Mouse (Mus musculus) intestine, embryonic 14.5 days (tissue): ENCODE results near the gene Rps3. TPM values are rescaled to one million over a fixed set of nuclear protein-coding genes. Genes with fewer than 3 reads are reported as not detected.

Source experiments
- ATAC-seq: fragments of 200-750 bp; cut with Nextera tagmentation; replicated peaks from 2 replicates; pipeline ENCODE4 v1.8.0; 2017; ENCODE audit warnings: low read depth, moderate number of reproducible peaks, moderate TSS enrichment, moderate library complexity; ENCODE audit not compliant: low FRiP score, low TSS enrichment
- DNase-seq: peaks from one replicate; pipeline ENCODE4 v3.0.0-alpha.2; 2018; ENCODE audit warnings: low spot score
- H3K27ac ChIP-seq: fragments of 300-500 bp; sonication (generic); 2 replicates; pipeline ENCODE4 v1.5.1; 2014; ENCODE audit warnings: low read depth, mild to moderate bottlenecking, control low read depth
- H3K27me3 ChIP-seq: fragments of 300-500 bp; sonication (generic); replicated peaks from 2 replicates; pipeline ENCODE4 v1.6.1; 2014; ENCODE audit warnings: low read length, control low read depth; ENCODE audit not compliant: control insufficient read depth, insufficient read depth
- H3K36me3 ChIP-seq: fragments of 300-500 bp; sonication (generic); 2 replicates; pipeline ENCODE4 v1.6.1; 2014; ENCODE audit warnings: low read length, control low read depth; ENCODE audit not compliant: control insufficient read depth, insufficient read depth
- H3K4me1 ChIP-seq: fragments of 300-500 bp; sonication (generic); replicated peaks from 2 replicates; pipeline ENCODE4 v1.6.1; 2014; ENCODE audit warnings: low read length, control low read depth, mixed read lengths; ENCODE audit not compliant: control insufficient read depth, insufficient read depth
- H3K4me2 ChIP-seq: fragments of 300-500 bp; sonication (generic); 2 replicates; pipeline ENCODE4 v1.6.1; 2014; ENCODE audit warnings: low read length
- H3K4me3 ChIP-seq: fragments of 300-500 bp; sonication (generic); 2 replicates; pipeline ENCODE4 v1.5.1; 2014; ENCODE audit warnings: low read depth, low read length, control low read depth, mixed read lengths
- H3K9ac ChIP-seq: fragments of 300-500 bp; sonication (generic); 2 replicates; pipeline ENCODE4 v1.6.1; 2014; ENCODE audit warnings: mild to moderate bottlenecking, low read length
- H3K9me3 ChIP-seq: fragments of 300-500 bp; sonication (generic); 2 replicates; pipeline ENCODE4 v1.6.1; 2016; ENCODE audit warnings: low read length, control low read depth; ENCODE audit not compliant: control insufficient read depth
- WGBS: fragments of 180-500 bp; shearing (Covaris S2); extraction: QIAGEN DNeasy Blood & Tissue Kit; methylation state at CpG from one replicate; pipeline ENCODE4 v1.1.7; 2014; 5-methylcytosine and 5-hydroxymethylcytosine counted together
- polyA plus RNA-seq: library from polyadenylated mRNA; unstranded; fragments of >200 nt; fragmentation: Nextera tagmentation; extraction: Ambion mirVana; gene quantifications from 2 replicates; pipeline ENCODE4 v1.2.1, GENCODE M21; 2014

Gene Rps3
- polyA plus RNA-seq, 1 experiment from 2014 or later, result 1,042 TPM

DNA sequence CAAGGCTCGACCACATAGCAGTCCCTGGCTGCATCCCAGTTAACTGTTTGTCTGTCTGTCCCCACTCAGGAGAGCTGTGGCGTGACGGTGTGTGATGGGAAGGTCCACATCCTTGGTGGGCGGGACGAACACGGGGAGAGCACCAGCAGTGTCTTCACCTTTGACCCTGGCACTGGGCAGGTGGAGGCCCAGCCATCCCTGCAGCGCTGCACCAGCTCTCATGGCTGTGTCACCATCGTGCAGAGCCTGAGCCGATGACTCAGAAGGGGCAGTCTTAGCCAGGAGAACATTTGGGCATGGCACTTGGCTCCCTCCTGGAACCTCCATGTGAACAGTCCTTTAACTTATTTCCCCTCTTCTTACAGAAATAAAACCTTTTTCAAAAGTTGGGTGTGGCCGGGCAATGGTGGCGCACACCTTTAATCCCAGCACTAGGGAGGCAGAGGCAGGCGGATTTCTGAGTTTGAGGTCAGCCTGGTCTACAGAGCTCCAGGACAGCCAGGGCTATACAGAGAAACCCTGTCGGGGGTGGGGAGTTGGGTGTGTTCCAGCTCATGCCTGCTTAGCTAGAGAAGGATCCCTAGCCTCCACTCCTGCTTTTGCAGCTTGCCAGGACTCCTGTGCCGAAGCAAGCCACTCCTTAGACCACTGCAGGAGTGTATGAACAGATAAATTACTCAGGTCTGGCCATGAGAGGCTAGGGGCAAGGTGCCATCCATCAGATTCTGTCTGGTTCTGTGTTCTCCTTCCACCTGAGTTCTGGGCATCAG, 9.7 kb downstream of the Rps3 start:
- Histone ChIP-seq H3K4me1 (no peaks in the 10 kb centered on the region), H3K9ac (no peak overlapping the region), H3K4me2 (no peak overlapping the region), H3K27me3 (no peaks in the 10 kb centered on the region), H3K36me3 (peaks cover 55% of the 10 kb centered on the region), H3K27ac (no peak overlapping the region), H3K9me3 (no peaks in the 10 kb centered on the region), H3K4me3 (no peak overlapping the region)
- no peak for DNase-seq
- WGBS, result 74% methylated on average over 14 of the region's 14 CpGs
- ATAC-seq, result no peak

DNA sequence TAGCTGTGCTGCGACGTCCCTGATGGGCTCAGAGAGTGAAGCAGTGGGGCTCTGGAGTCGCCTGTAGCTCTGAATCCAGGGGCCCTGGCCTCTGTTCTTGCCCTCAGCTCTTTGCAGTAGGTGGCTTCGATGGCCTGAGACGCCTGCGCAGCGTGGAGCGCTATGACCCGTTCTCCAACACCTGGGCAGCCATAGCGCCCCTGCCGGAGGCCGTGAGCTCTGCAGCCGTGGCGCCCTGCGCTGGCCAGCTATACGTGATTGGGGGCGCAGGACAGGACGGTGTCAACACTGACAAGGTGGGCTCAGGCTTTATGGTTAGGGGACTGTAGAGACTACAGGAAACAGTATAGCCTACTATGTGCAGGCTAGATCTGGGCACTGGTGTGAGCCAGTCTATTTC, 12.0 kb downstream of the Rps3 start:
- peaks cover 7% of the 10 kb centered on the region; the same call in 1 of the 2 replicates for H3K4me1 ChIP-seq
- no peak for ATAC-seq

DNA sequence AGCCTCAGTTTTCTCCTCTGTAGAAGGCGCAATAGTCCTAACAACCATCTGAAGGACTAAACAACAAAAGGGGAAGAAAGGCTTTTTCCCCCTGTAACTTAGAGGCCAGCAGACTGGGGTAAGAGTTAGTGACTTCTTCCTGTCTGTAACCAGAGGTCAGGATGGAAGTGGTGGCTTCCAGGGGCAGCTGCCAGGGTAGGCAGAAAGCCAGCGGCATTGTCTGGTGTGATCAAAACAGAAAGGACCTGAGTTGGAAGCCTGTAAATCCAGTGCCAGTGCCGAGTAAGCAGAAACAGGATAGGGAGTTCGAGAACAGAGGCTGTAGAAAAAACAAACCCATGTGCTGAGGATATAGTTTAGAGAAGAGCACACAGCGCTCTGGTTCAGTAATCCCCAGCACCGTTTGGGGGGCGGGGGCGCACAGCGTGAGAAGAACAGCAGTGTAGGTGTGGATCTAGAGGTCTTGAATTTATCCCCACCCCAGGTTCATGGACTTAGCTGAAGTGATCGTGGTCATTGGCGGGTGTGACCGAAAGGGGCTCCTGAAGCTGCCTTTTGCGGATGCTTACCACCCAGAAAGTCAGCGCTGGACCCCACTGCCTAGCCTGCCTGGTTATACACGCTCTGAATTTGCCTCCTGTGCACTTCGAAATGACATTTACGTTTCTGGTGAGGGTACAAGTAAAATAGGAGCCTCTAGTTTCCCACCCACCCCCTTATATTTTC, 13.7 kb downstream of the Rps3 start:
- Histone ChIP-seq H3K9ac (no peak overlapping the region), H3K4me3 (no peak overlapping the region), H3K27ac (no peak overlapping the region), H3K36me3 (peaks cover 23% of the 10 kb centered on the region), H3K4me1 (peaks cover 14% of the 10 kb centered on the region), H3K4me2 (no peak overlapping the region), H3K9me3 (no peaks in the 10 kb centered on the region), H3K27me3 (no peaks in the 10 kb centered on the region)
- DNase-seq, result no peak
- 76% methylated on average over 17 of the region's 17 CpGs for WGBS
- ATAC-seq, result no peak

More for the DNA sequence above, 12.0 kb downstream of the Rps3 start:
- Histone ChIP-seq H3K9me3 (no peaks in the 10 kb centered on the region), H3K27me3 (no peaks in the 10 kb centered on the region), H3K4me2 (no peak overlapping the region), H3K4me3 (no peak overlapping the region), H3K27ac (no peak overlapping the region), H3K9ac (no peak overlapping the region), H3K36me3 (peaks cover 32% of the 10 kb centered on the region)
- DNase-seq, result no peak
- 54% methylated on average over 17 of the region's 18 CpGs for WGBS

DNA sequence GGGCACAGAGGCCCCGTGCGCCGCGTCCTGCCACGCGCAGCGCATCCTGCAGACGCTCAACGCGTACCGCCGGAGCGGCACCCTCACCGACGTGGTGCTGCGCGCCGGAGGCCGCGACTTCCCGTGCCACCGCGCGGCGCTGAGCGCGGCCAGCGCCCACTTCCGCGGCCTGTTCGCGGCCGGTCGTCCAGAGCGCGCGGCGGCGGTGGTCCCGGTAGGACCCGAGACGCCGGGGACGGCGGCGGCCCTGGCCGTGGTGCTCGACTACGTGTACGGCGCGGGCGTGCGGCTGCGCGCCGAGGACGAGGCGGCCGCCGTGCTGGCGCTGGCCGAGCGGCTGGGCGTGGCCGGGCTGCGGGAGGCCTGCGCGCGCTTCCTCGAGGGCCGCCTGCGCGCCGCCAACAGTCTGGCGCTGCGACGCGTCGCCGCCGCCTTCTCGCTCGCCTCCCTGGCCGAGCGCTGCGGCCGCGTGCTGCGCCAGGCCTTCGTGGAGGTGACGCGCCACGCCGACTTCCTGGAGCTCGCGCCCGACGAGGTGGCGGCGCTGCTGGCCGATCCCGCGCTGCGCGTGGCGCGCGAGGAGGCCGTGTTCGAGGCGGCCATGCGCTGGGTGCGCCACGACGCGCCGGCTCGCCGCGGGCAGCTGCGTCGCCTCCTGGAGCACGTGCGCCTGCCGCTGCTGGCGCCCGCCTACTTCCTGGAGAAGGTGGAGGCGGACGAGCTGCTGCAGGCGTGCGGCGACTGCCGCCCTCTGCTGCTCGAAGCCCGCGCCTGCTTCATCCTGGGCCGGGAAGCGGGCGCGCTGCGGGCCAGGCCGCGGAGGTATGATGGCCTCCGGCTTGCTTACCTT, 15.0 kb downstream of the Rps3 start:
- under 1% methylated on average over 130 of the region's 145 CpGs for WGBS
- no peaks in the 10 kb centered on the region for H3K27me3 ChIP-seq
- peak; percentile 81 for ATAC-seq
- H3K4me2 ChIP-seq, result peak overlapping the region; percentile 67
- peak overlapping the region; percentile 46 for H3K4me3 ChIP-seq
- H3K4me1 ChIP-seq, result peaks cover 14% of the 10 kb centered on the region
- peak overlapping the region; percentile 66 for H3K9ac ChIP-seq
- H3K9me3 ChIP-seq, result no peaks in the 10 kb centered on the region
- peaks cover 11% of the 10 kb centered on the region for H3K36me3 ChIP-seq
- peak overlapping the region; percentile 91 for H3K27ac ChIP-seq
- peak; percentile 80 for DNase-seq

DNA sequence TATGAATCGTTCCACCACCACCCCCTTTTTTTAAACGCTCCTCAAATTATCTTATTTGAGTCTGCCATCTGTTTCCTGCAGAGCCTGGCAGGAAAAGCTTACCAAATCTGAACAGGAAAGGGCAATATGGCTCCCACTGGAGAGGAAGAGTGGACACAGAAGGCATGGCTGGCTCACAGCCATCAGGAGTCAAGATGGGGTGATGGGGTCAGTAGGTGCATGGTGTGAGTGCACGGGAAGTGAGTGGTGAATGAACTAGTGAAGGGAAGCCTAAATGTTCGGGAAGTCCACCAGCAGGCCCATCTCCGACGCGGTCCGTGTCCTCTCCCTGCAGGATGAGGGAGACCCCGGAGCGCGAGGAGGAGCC, 15.6 kb downstream of the Rps3 start:
- 20% methylated on average over 7 of the region's 11 CpGs for WGBS

DNA sequence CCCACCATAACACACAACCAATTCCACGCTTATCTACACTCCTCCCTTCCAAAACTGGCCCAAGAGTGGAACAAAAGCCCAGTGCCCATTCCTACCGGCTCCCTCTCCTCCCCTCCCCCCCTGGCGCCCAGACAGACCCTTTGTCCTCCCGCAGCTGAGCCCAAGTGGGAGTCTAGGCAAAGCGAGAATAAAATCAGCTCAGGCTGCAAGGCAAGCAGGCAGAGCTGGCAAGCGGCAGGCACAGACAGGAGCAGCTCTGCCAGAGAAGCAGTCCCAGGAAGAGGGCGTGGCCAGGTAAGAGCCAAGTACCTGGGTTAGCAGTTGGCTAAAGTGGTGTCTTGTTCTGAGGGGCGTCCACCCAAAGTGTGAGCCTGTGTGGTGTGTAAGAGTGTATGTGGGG, 17.7 kb downstream of the Rps3 start, which contains the start of gene Klhl35:
TSS of gene Klhl35 (plus strand) at position 194 of the 400 bp plus-strand sequence.
- DNase-seq (no peak), ATAC-seq (no peak)
- H3K4me2 ChIP-seq, result no peak within 1 kb of the TSS
- H3K36me3 ChIP-seq, result peaks cover 2% of the 10 kb centered on the region; the same call in 1 of the 2 replicates
- no peak within 1 kb of the TSS for H3K9ac ChIP-seq
- H3K27me3 ChIP-seq, result no peaks in the 10 kb centered on the region
- H3K4me1 ChIP-seq, result peaks cover 14% of the 10 kb centered on the region
- H3K4me3 ChIP-seq, result no peak within 1 kb of the TSS
- H3K27ac ChIP-seq, result no peak within 1 kb of the TSS
- H3K9me3 ChIP-seq, result no peaks in the 10 kb centered on the region
- WGBS, result 31% methylated on average over 8 of the region's 8 CpGs

More for the DNA sequence above, 15.6 kb downstream of the Rps3 start:
- H3K4me1 ChIP-seq, result peaks cover 14% of the 10 kb centered on the region
- peak overlapping the region; percentile 67 for H3K4me2 ChIP-seq
- ATAC-seq (no peak; the same call in 1 of the 2 replicates), DNase-seq (no peak)
- H3K9me3 ChIP-seq, result no peaks in the 10 kb centered on the region
- H3K27me3 ChIP-seq, result no peaks in the 10 kb centered on the region
- H3K4me3 ChIP-seq, result peak overlapping the region; percentile 46
- H3K9ac ChIP-seq, result peak overlapping the region; percentile 66
- H3K36me3 ChIP-seq, result peaks cover 5% of the 10 kb centered on the region
- peak overlapping the region; percentile 91 for H3K27ac ChIP-seq

DNA sequence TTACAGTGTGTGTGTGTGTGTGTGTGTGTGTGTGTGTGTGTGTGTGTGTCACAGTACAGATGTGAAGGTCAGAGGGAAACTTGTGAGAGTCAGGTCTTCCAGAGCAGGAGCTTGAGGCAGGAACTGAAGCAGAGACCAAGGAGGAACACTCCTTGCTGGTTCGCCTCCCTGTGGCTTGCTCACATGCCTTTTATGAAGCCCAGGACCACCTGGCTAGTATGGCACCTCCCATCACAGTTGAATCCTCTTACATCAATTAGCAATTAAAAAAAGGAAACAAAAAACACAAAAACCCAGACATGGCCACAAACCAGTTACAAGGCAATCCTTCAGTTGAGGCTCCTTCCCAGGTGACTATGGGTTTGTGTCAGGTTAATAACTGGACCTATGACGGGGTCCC, 20.4 kb downstream of the Rps3 start:
- H3K9me3 ChIP-seq, result no peaks in the 10 kb centered on the region
- no peak overlapping the region for H3K4me2 ChIP-seq
- H3K9ac ChIP-seq, result no peak overlapping the region
- no peaks in the 10 kb centered on the region for H3K27me3 ChIP-seq
- ATAC-seq (no peak), DNase-seq (no peak)
- 87% methylated on average over 2 of the region's 2 CpGs for WGBS
- no peak overlapping the region for H3K4me3 ChIP-seq
- no peak overlapping the region for H3K27ac ChIP-seq
- peaks cover 14% of the 10 kb centered on the region for H3K4me1 ChIP-seq
- peaks cover 6% of the 10 kb centered on the region; the same call in 1 of the 2 replicates for H3K36me3 ChIP-seq

DNA sequence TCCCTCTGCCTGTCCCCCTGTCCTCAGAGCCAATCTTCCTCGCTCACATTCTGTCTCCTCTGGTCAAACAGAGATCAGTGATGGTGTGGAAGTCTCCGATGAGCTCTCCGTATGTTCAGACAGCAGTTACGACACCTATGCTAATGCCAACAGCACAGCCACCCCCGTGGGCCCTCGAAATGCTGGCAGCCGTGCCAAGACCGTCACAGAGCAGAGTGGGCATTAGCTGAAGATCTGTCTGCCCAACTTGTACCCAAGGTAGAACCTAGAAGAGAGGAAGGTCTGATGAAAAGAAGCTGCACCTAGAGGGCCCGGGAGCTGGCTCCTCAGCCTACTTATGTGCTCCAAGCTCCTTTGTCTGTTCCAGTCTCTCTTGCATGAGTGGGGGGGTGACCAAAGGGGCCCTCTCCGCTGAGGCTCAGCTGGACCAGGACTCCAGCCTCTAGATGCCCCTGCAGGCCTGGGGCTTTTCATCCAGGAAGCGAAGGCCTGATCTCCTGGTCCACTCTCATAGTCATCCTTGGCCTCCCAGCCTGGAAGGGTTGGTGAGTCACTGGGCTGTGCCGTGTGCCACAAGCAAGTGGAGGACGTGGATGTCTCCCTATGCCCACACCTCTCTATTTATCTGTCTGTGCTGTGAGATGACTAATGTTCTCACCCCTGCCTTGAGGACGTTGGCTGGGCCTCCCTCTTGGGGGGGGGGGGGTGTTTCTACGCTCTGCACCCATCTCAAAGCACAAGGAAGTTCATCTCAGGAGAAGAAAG, 23.5 kb downstream of the Rps3 start:
- H3K4me2 ChIP-seq, result no peak overlapping the region
- peaks cover 6% of the 10 kb centered on the region; the same call in 1 of the 2 replicates for H3K36me3 ChIP-seq
- no peak overlapping the region for H3K9ac ChIP-seq
- no peaks in the 10 kb centered on the region for H3K27me3 ChIP-seq
- ATAC-seq (no peak), DNase-seq (no peak)
- no peaks in the 10 kb centered on the region for H3K4me1 ChIP-seq
- H3K9me3 ChIP-seq, result no peaks in the 10 kb centered on the region
- no peak overlapping the region for H3K4me3 ChIP-seq
- WGBS, result 88% methylated on average over 15 of the region's 15 CpGs
- H3K27ac ChIP-seq, result no peak overlapping the region
